Mouse (Mus musculus) CH12.LX (cell line): ENCODE data around the gene Hhipl1. TPM values are rescaled to one million over a fixed set of nuclear protein-coding genes. Genes with fewer than 3 reads are reported as not detected.

Source experiments
- DNase-seq: peaks from one replicate; pipeline ENCODE4 v3.0.0-alpha.2; 2013; ENCODE audit errors: extremely low read depth
- H3K27ac ChIP-seq: 2 replicates; pipeline ENCODE4 v1.5.1; 2012; ENCODE audit warnings: low read depth, mild to moderate bottlenecking, control low read depth, moderate library complexity; ENCODE audit not compliant: insufficient read depth
- H3K27me3 ChIP-seq: replicated peaks from 2 replicates; pipeline ENCODE3; 2012; ENCODE audit warnings: inconsistent platforms
- H3K36me3 ChIP-seq, 2 experiments: replicated peaks in 1 of 2; 2 replicates each; pipeline versions ENCODE3 to v1.6.1; 2012; ENCODE audit warnings: inconsistent platforms in 1 of 2, low read length in 1 of 2, mild to moderate bottlenecking in 1 of 2, mixed read lengths in 1 of 2, moderate library complexity in 1 of 2; ENCODE audit not compliant: control insufficient read depth in 1 of 2, insufficient read depth in 1 of 2
- H3K4me1 ChIP-seq, 2 experiments: 2 replicates each; pipeline ENCODE4 v1.6.1; 2012; ENCODE audit warnings: inconsistent platforms in 1 of 2, moderate library complexity in 1 of 2; ENCODE audit not compliant: insufficient read depth in 2 of 2, control insufficient read depth in 1 of 2
- H3K4me2 ChIP-seq: 2 replicates; pipeline ENCODE4 v1.6.1; 2012; ENCODE audit warnings: low read depth, mild to moderate bottlenecking, control low read depth; ENCODE audit not compliant: poor library complexity, insufficient read depth, severe bottlenecking
- H3K4me3 ChIP-seq, 3 experiments: fragments of 150-350 bp in 1 of 3; sonication (generic) in 1 of 3; replicated peaks in 1 of 3; 2 replicates each; pipeline versions ENCODE3 to v1.5.1; 2011 to 2012; ENCODE audit warnings: low read depth in 2 of 3, low read length in 2 of 3, mild to moderate bottlenecking in 2 of 3, moderate library complexity in 2 of 3, control low read depth in 1 of 3, improper control_type of control experiment in 1 of 3, inconsistent platforms in 1 of 3, mixed read lengths in 1 of 3; ENCODE audit not compliant: poor library complexity in 1 of 3
- H3K79me2 ChIP-seq: replicated peaks from 2 replicates; pipeline ENCODE4 v1.6.1; 2012; ENCODE audit warnings: mild to moderate bottlenecking, moderate library complexity; ENCODE audit not compliant: control insufficient read depth, poor library complexity, insufficient read depth, severe bottlenecking; ENCODE audit errors: extremely low read depth
- H3K9ac ChIP-seq: 2 replicates; pipeline ENCODE4 v1.6.1; 2012; ENCODE audit warnings: low read depth, mild to moderate bottlenecking, control low read depth, moderate library complexity; ENCODE audit not compliant: insufficient read depth
- H3K9me3 ChIP-seq: replicated peaks from 2 replicates; pipeline ENCODE3; 2012; ENCODE audit warnings: low read length, inconsistent platforms, mixed read lengths
- CHD1 ChIP-seq: IDR thresholded peaks from 2 replicates; pipeline ENCODE4 v1.6.1; 2012; ENCODE audit warnings: low read depth, low read length, improper control_type of control experiment, inconsistent platforms
- CHD2 ChIP-seq: IDR thresholded peaks from 2 replicates; pipeline ENCODE4 v1.6.1; 2011; ENCODE audit warnings: low read length, improper control_type of control experiment
- CTCF ChIP-seq, 2 experiments: IDR thresholded peaks in 1 of 2; conservative IDR thresholded peaks in 1 of 2; 2 replicates each; pipeline ENCODE4 v1.5.1; 2011 to 2012; ENCODE audit warnings: low read depth in 2 of 2, low read length in 2 of 2, improper control_type of control experiment in 1 of 2, inconsistent platforms in 1 of 2, mild to moderate bottlenecking in 1 of 2, moderate library complexity in 1 of 2
- ELF1 ChIP-seq: IDR thresholded peaks from 2 replicates; pipeline ENCODE4 v1.6.1; 2014; ENCODE audit warnings: low read depth, mild to moderate bottlenecking, inconsistent platforms, low read length, improper control_type of control experiment
- GABPA ChIP-seq: IDR thresholded peaks from 2 replicates; pipeline ENCODE4 v1.6.1; 2012; ENCODE audit warnings: low read depth, low read length, improper control_type of control experiment, inconsistent platforms; ENCODE audit not compliant: insufficient replicate concordance
- IRF4 ChIP-seq: IDR thresholded peaks from 2 replicates; pipeline ENCODE4 v1.6.1; 2014; ENCODE audit warnings: low read depth, mild to moderate bottlenecking, inconsistent platforms, low read length, improper control_type of control experiment
- JUN ChIP-seq: IDR thresholded peaks from 2 replicates; pipeline ENCODE4 v1.6.1; 2011; ENCODE audit warnings: low read depth, mild to moderate bottlenecking, low read length, improper control_type of control experiment, moderate library complexity; ENCODE audit not compliant: insufficient read depth
- KAT2A ChIP-seq: IDR thresholded peaks from 2 replicates; pipeline ENCODE4 v1.6.1; 2012; ENCODE audit warnings: low read length, improper control_type of control experiment, inconsistent platforms; ENCODE audit not compliant: insufficient replicate concordance
- MAX ChIP-seq: IDR thresholded peaks from 2 replicates; pipeline ENCODE4 v1.6.1; 2011; ENCODE audit warnings: low read length, improper control_type of control experiment
- MXI1 ChIP-seq: IDR thresholded peaks from 2 replicates; pipeline ENCODE4 v1.6.1; 2011; ENCODE audit warnings: mild to moderate bottlenecking, low read depth, low read length, improper control_type of control experiment
- NELFE ChIP-seq: IDR thresholded peaks from 2 replicates; pipeline ENCODE4 v1.6.1; 2011; ENCODE audit warnings: low read depth, low read length, improper control_type of control experiment
- NRF1 ChIP-seq: IDR thresholded peaks from 2 replicates; pipeline ENCODE4 v1.6.1; 2014; ENCODE audit warnings: low read depth, mild to moderate bottlenecking, inconsistent platforms, low read length, improper control_type of control experiment, moderate library complexity
- PAX5 ChIP-seq: IDR thresholded peaks from 2 replicates; pipeline ENCODE4 v1.6.1; 2012; ENCODE audit warnings: low read length, inconsistent platforms, mixed read lengths
- POLR2AphosphoS2 ChIP-seq: IDR thresholded peaks from 2 replicates; pipeline ENCODE4 v1.6.1; 2011; ENCODE audit warnings: low read depth, low read length, improper control_type of control experiment
- RAD21 ChIP-seq: IDR thresholded peaks from 2 replicates; pipeline ENCODE4 v1.6.1; 2011; ENCODE audit warnings: low read depth, mild to moderate bottlenecking, low read length, improper control_type of control experiment, moderate library complexity
- RCOR1 ChIP-seq: conservative IDR thresholded peaks from 2 replicates; pipeline ENCODE4 v1.6.1; 2012; ENCODE audit warnings: low read depth, mild to moderate bottlenecking, inconsistent platforms, low read length, improper control_type of control experiment
- SMC3 ChIP-seq: IDR thresholded peaks from 2 replicates; pipeline ENCODE4 v1.6.1; 2011; ENCODE audit warnings: low read depth, low read length, improper control_type of control experiment
- UBTF ChIP-seq: IDR thresholded peaks from 2 replicates; pipeline ENCODE4 v1.6.1; 2012; ENCODE audit warnings: low read depth, mild to moderate bottlenecking, inconsistent platforms, low read length, improper control_type of control experiment, moderate library complexity
- USF1 ChIP-seq: IDR thresholded peaks from 2 replicates; pipeline ENCODE4 v1.6.1; 2014; ENCODE audit warnings: low read depth, mild to moderate bottlenecking, inconsistent platforms, low read length, improper control_type of control experiment
- ZKSCAN1 ChIP-seq: IDR thresholded peaks from 2 replicates; pipeline ENCODE4 v1.6.1; 2012; ENCODE audit warnings: low read depth, inconsistent platforms, low read length, improper control_type of control experiment, borderline replicate concordance
- ZMIZ1 ChIP-seq: IDR thresholded peaks from 2 replicates; pipeline ENCODE4 v1.6.1; 2012; ENCODE audit warnings: low read depth, mild to moderate bottlenecking, inconsistent platforms, low read length, improper control_type of control experiment
- ZNF384 ChIP-seq: IDR thresholded peaks from 2 replicates; pipeline ENCODE4 v1.6.1; 2012; ENCODE audit warnings: low read depth, low read length, improper control_type of control experiment, inconsistent platforms
- dilution Hi-C: fragments of 300-500 bp; cut with MboI; formaldehyde crosslinking; loops from 2 replicates; pipeline ENCODE4 v1.14.3; 2020; ENCODE audit warnings: low sequenced_read_pairs; ENCODE audit not compliant: extremely low pct_unique_long_range_greater_than_20kb, extremely low pct_ligation_motif_present
- in situ Hi-C: fragments of 300-500 bp; cut with MboI; formaldehyde crosslinking; loops from 3 replicates; pipeline ENCODE4 v1.14.3; 2019; ENCODE audit warnings: low sequenced_read_pairs, low pct_ligation_motif_present, low pct_unique_long_range_greater_than_20kb, mixed read lengths
- polyA plus RNA-seq: library from polyadenylated mRNA; unstranded; fragments of >175 nt; gene quantifications from 2 replicates; pipeline ENCODE4 v1.2.1, GENCODE M21; 2012; ENCODE audit warnings: low read depth; ENCODE audit not compliant: insufficient read length
- total RNA-seq, 2 experiments: library from RNA; depleted of rRNA; stranded (reverse); fragments of 300-350 nt in 1 of 2; fragments of >200 nt in 1 of 2; gene quantifications; 2 replicates each; pipeline ENCODE4 v1.2.3; 2012 to 2014

Gene Hhipl1
- total and polyA plus RNA-seq, 3 experiments: not detected

- DNase-seq: no peak
- H3K4me3 ChIP-seq: peak overlapping the region; percentile 20 to 83 (median 40)
- dilution Hi-C loops (no loop called here), in situ Hi-C loops (loop anchor here (5.0 kb wide), 1 partner anchor 36 kb away; no protein-coding TSS in a partner anchor)
- H3K4me1 ChIP-seq: peaks cover 5 to 66% of the 10 kb centered on the region in 2 experiments; a peak in 3 of 4 replicates
- H3K4me2 ChIP-seq: peak overlapping the region; percentile 55
- TF ChIP-seq NELFE (no peak), POLR2AphosphoS2 (no peak), RAD21 (no peak), CHD2 (no peak), CTCF (conservative IDR thresholded peaks at IDR 0.05 in 1 of 2, IDR thresholded peaks at IDR 0.05 in 1 of 2; ENCODE audit: low read depth in 2 of 2, low read length in 2 of 2) (no peak), RCOR1 (no peak), JUN (no peak), ZMIZ1 (no peak), NRF1 (no peak), UBTF (no peak), PAX5 (no peak), GABPA (no peak), KAT2A (no peak), USF1 (no peak), MXI1 (no peak), SMC3 (no peak)
- no peaks in the 10 kb centered on the region for H3K27me3 ChIP-seq
- H3K36me3 ChIP-seq: peaks cover 0 to 23% of the 10 kb centered on the region in 2 experiments
- no peak overlapping the region for H3K9ac ChIP-seq
- no peaks in the 10 kb centered on the region for H3K79me2 ChIP-seq
- no peak overlapping the region for H3K27ac ChIP-seq
- no peaks in the 10 kb centered on the region for H3K9me3 ChIP-seq
Measured at GRCm38 (mm10) chr12:108273466-108274312, 32.4 kb upstream of the Hhipl1 start.

- H3K9ac ChIP-seq: no peak overlapping the region
- peaks cover 0 to 22% of the 10 kb centered on the region in 2 experiments for H3K36me3 ChIP-seq
- peak overlapping the region; percentile 20 to 83 (median 40) for H3K4me3 ChIP-seq
- H3K79me2 ChIP-seq: no peaks in the 10 kb centered on the region
- dilution Hi-C loops (no loop called here), in situ Hi-C loops (loop anchor here (5.0 kb wide), 1 partner anchor 37 kb away; no protein-coding TSS in a partner anchor)
- H3K27ac ChIP-seq: no peak overlapping the region
- DNase-seq: no peak
- H3K4me1 ChIP-seq: peaks cover 5 to 60% of the 10 kb centered on the region in 2 experiments; a peak in 3 of 4 replicates
- TF ChIP-seq MAX: no peak
- no peak for TF ChIP-seq RAD21
- no peak for TF ChIP-seq CHD1
- no peak for TF ChIP-seq IRF4
- TF ChIP-seq GABPA: no peak
- no peak for TF ChIP-seq KAT2A
- TF ChIP-seq ZNF384: no peak
- no peak for TF ChIP-seq ELF1
- TF ChIP-seq SMC3: no peak
- no peak for TF ChIP-seq ZKSCAN1
- peak overlapping the region; percentile 55 for H3K4me2 ChIP-seq
- no peaks in the 10 kb centered on the region for H3K27me3 ChIP-seq
- H3K9me3 ChIP-seq: no peaks in the 10 kb centered on the region
Measured at GRCm38 (mm10) chr12:108274313-108274595, 31.8 kb upstream of the Hhipl1 start.
